Mouse (Mus musculus): ENCODE results near the gene Slc22a20.

DNA sequence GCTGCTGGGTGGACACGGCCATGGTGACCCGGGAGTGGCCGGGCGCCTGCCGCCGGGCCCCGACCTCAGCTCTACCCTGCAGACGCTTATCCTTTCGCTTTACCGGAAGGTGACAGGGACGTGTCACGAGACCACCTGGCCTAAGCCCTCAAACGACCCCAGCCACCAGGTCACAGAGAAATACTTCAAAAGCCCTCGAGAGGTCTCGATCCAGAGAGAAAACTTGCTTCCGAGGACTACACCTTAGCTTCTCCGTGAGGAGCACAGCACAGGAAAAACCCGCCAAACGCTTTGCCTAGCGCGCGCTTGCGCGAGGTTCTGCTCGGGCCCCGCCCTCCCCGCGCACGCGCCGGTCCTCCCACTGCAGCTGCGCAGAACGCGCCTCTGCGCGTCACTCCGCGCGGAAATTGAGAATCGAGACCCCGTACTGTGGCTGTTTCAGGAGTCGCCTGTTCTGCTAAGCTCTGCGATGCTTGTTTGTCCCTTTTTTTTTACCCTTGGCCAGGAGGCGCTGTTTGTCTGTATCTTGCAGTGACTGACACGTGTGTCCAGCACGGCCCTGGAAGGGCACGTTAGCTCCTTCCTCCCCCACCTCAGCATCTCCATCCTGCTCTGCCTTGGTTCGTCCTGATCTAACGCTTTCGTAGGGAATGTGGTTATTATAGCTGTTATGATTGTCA lies 21.9 kb downstream of the Slc22a20 start, which contains the start of gene Pola2:
- no peak for TF ChIP-seq CTCF (IDR thresholded peaks at IDR 0.05; ENCODE audit: insufficient read depth, low read depth, low read length)
- peak; percentile 80 for TF ChIP-seq POLR2A (IDR thresholded peaks at IDR 0.05; ENCODE audit: insufficient read depth, low read depth, low read length)

Data from olfactory bulb, adult 2 months (tissue).